Mouse (Mus musculus) ES-Bruce4 (cell line): ENCODE measurements around the gene Hoxc12. TPM values are rescaled to one million over a fixed set of nuclear protein-coding genes. Genes with fewer than 3 reads are reported as not detected.

ENCODE experiments used
- H3K27ac ChIP-seq: 2 replicates; pipeline ENCODE4 v1.5.1; 2012; ENCODE audit warnings: low read length, inconsistent platforms; ENCODE audit not compliant: insufficient read depth
- H3K27me3 ChIP-seq: 2 replicates; pipeline ENCODE4 v1.6.1; 2012; ENCODE audit warnings: mild to moderate bottlenecking, low read length, inconsistent platforms; ENCODE audit not compliant: control insufficient read depth, poor library complexity, insufficient read depth, severe bottlenecking
- H3K36me3 ChIP-seq: 2 replicates; pipeline ENCODE4 v1.6.1; 2012; ENCODE audit warnings: inconsistent platforms, mild to moderate bottlenecking, low read length, moderate library complexity; ENCODE audit not compliant: control insufficient read depth, poor library complexity, insufficient read depth, severe bottlenecking
- H3K4me1 ChIP-seq: one replicate; pipeline ENCODE4 v1.8.1; 2011; ENCODE audit warnings: low read length; ENCODE audit not compliant: control insufficient read depth, insufficient read depth
- H3K4me3 ChIP-seq: 2 replicates; pipeline ENCODE4 v1.5.1; 2011; ENCODE audit warnings: low read depth, mild to moderate bottlenecking, low read length
- H3K9ac ChIP-seq: 2 replicates; pipeline ENCODE4 v1.6.1; 2012; ENCODE audit warnings: low read depth, mild to moderate bottlenecking, inconsistent platforms; ENCODE audit not compliant: poor library complexity, severe bottlenecking
- H3K9me3 ChIP-seq: replicated peaks from 2 replicates; pipeline ENCODE4 v1.6.1; 2012; ENCODE audit warnings: mild to moderate bottlenecking, low read length, inconsistent platforms; ENCODE audit not compliant: control insufficient read depth, poor library complexity, insufficient read depth, severe bottlenecking
- CTCF ChIP-seq: IDR thresholded peaks from one replicate; pipeline ENCODE4 v1.8.1; 2011; ENCODE audit warnings: low read depth, low read length
- EP300 ChIP-seq: IDR thresholded peaks from 2 replicates; pipeline ENCODE4 v1.6.1; 2011; ENCODE audit warnings: low read depth, low read length; ENCODE audit not compliant: insufficient read depth
- POLR2A ChIP-seq: IDR thresholded peaks from one replicate; pipeline ENCODE4 v1.8.1; 2011; ENCODE audit warnings: low read length; ENCODE audit not compliant: insufficient read depth
- polyA plus RNA-seq: library from polyadenylated mRNA; stranded (reverse); fragments of >200 nt; gene quantifications from 2 replicates; pipeline ENCODE4 v1.2.4, GENCODE M21; 2011; ENCODE audit warnings: low read depth; ENCODE audit not compliant: missing spikeins, insufficient read depth, insufficient read length

Gene Hoxc12
- polyA plus RNA-seq, 1 experiment: not detected

DNA sequence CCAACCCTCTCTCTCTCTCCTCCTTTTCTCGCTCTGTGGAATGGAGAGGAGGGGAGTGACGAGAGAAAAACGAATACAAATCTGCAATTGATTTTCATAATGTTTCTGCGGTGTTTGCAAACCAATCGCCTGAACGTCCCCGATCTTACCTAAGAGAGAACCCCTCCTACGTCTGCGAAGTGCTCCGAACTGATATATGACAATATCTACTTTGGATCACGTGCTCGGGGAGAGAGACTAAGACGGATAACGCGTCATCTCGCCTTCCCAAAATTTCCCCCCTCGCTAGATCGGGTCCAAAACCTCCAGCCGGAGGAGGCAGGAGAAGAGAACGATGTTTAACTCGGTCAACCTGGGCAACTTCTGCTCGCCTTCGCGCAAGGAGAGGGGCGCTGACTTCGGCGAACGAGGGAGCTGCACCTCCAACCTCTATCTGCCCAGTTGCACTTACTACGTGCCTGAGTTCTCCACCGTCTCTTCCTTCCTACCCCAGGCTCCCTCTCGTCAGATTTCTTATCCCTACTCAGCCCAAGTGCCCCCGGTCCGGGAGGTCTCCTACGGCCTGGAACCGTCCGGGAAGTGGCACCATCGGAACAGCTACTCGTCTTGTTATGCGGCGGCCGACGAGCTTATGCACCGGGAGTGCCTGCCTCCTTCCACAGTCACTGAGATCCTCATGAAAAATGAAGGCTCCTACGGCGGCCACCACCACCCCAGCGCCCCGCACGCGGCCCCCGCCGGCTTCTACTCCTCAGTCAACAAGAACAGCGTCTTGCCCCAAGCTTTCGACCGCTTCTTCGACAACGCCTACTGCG lies 17.8 kb downstream of the Hoxc12 start, which contains the start of gene Hoxc11:
Hoxc11 (plus strand) TSS at position 236 of the 815 bp plus-strand sequence.
- H3K9ac ChIP-seq: peak within 1 kb of the TSS; percentile 24; the same call in 1 of the 2 replicates
- H3K36me3 ChIP-seq: no peaks in the 10 kb centered on the region
- H3K27ac ChIP-seq: no peak within 1 kb of the TSS
- peaks cover 69% of the 10 kb centered on the region for H3K27me3 ChIP-seq
- H3K9me3 ChIP-seq: no peaks in the 10 kb centered on the region
- no peaks in the 10 kb centered on the region for H3K4me1 ChIP-seq
- peak within 1 kb of the TSS; percentile 45 for H3K4me3 ChIP-seq
- TF ChIP-seq POLR2A (no peak), CTCF (no peak), EP300 (no peak)

DNA sequence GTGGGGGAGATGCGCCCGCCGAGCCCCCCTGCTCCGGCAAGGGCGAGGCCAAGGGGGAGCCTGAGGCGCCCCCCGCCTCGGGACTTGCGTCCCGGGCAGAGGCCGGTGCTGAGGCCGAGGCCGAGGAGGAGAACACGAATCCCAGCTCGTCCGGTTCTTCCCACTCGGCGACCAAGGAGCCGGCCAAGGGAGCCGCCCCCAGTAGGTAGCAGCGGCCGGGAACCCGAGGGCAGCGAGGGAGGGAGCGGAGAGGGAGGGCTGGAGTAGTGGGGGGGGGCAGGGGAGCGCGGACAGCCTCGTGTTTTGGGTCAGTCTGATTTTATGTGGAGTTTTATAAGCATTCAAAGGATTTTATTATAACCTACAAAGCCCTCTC lies 18.4 kb downstream of the Hoxc12 start:
- Histone ChIP-seq H3K36me3 (no peaks in the 10 kb centered on the region), H3K9me3 (no peaks in the 10 kb centered on the region), H3K27ac (no peak overlapping the region), H3K4me1 (no peaks in the 10 kb centered on the region), H3K27me3 (peaks cover 73% of the 10 kb centered on the region), H3K4me3 (peak overlapping the region; percentile 45; the same call in 1 of the 2 replicates), H3K9ac (peak overlapping the region; percentile 24; the same call in 1 of the 2 replicates)
- TF ChIP-seq POLR2A (no peak), CTCF (no peak), EP300 (no peak)

DNA sequence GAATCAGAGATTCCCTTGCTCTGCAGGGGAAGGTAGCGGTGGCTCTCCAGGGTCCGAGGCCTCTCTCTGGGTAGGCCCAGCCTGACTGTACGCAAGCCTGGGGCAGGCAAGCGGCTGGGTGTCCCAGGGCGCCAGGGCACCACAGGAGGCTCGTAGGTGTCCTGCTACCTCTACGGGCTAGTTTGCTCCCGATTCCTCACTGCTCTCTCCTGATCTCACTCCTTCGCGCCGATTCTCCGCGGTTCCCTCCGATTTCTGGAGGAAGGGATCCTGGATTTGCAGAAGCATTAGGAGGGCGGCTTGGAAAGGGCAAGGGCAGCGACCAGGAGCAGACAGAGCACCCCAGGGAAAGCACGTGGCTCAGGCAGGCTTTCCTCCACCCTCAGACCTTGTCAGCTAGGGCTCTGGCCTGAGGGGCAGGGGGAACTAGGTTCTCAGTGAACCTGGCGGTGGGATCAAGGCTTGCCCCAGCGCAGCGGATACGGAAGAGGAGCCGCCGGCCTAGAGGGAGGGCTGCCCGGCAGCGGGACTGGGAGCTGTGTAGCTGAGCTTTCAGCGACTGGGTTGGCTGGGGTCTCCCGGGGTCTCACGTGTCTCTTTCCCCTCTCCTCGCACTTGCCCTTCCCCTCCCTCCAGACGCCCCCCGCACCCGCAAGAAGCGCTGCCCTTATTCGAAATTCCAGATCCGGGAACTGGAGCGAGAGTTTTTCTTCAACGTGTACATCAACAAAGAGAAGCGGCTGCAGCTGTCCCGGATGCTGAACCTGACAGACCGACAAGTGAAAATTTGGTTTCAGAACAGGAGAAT lies 19.5 kb downstream of the Hoxc12 start:
- no peaks in the 10 kb centered on the region for H3K4me1 ChIP-seq
- H3K36me3 ChIP-seq: no peaks in the 10 kb centered on the region
- H3K27me3 ChIP-seq: peaks cover 75% of the 10 kb centered on the region
- no peak for TF ChIP-seq EP300
- TF ChIP-seq CTCF: no peak
- TF ChIP-seq POLR2A: no peak
- no peak overlapping the region for H3K9ac ChIP-seq
- H3K4me3 ChIP-seq: peak overlapping the region; percentile 41
- H3K9me3 ChIP-seq: no peaks in the 10 kb centered on the region
- H3K27ac ChIP-seq: no peak overlapping the region

DNA sequence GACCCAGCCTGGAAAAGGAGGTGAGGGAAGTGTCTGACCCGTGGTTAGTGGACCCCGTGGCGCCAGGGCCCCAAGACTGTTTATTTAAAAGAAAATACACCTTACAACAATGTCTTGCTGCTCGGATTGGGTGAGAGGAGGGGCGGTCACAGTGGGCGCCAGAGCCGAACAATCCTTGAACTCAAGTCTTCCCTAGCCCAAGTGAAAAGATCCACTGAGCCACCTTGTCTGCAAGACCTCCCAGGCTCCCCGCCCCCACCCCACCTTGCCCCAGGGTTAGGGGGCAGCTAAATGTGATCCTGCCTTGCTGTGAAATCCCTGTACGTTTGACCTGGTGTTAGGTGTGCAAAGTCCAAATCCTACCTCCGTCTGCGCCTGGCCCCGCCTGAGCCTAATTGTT lies 20.3 kb downstream of the Hoxc12 start:
- no peaks in the 10 kb centered on the region for H3K9me3 ChIP-seq
- TF ChIP-seq POLR2A (no peak), CTCF (no peak), EP300 (no peak)
- H3K27ac ChIP-seq: no peak overlapping the region
- H3K36me3 ChIP-seq: no peaks in the 10 kb centered on the region
- no peak overlapping the region for H3K9ac ChIP-seq
- H3K4me1 ChIP-seq: no peaks in the 10 kb centered on the region
- H3K27me3 ChIP-seq: peaks cover 77% of the 10 kb centered on the region
- no peak overlapping the region for H3K4me3 ChIP-seq

DNA sequence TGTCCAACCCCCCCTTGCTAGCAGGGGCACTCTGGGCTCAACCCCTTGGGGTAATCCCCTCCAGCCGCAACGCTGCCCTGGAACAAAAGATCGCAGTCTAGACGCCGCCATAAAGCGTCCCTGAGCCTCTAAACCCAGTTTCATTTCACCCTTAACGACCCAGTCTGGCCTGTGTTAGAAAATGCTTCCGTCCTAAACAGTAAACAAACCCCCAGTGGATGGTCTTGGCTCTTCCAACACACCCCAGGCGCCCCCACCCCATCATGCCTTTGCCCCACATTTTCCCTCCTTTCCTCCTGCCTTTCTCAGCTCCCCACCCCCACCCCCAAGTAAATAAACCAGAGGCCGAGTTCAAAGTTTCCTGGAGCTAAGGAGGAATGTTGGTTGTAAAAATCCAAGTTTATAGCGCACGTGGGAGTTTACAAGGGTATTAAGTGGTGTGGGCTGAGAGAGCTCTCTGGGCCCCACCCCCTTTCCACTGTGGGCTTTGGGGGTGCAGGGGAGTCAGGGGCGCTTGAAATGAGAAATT lies 23.2 kb downstream of the Hoxc12 start:
- H3K9me3 ChIP-seq: no peaks in the 10 kb centered on the region
- no peak overlapping the region for H3K4me3 ChIP-seq
- no peaks in the 10 kb centered on the region for H3K4me1 ChIP-seq
- no peaks in the 10 kb centered on the region for H3K36me3 ChIP-seq
- peaks cover 64% of the 10 kb centered on the region for H3K27me3 ChIP-seq
- H3K9ac ChIP-seq: no peak overlapping the region
- no peak overlapping the region for H3K27ac ChIP-seq
- TF ChIP-seq CTCF (no peak), EP300 (no peak), POLR2A (no peak)

DNA sequence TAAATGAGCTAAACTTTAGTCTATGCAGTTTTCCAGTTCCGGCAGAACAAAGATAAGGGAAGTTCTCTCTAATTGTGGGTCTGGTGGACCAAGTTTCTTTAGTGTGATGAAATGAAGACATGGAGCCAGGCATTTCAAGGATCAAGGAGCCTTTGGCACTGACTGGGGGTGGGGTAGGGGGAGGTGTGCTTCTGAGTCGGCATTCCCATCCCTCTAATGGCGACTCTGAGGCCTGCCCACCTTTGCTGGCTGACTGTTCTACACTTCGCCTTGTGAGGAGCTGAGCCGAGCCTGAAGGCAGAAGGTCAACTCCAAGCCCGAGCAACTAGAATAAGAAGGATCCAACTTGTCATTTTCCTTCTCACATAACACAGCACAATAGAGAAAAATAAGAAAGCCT lies 25.2 kb downstream of the Hoxc12 start:
- Histone ChIP-seq H3K27me3 (peaks cover 58% of the 10 kb centered on the region), H3K4me1 (no peaks in the 10 kb centered on the region), H3K27ac (no peak overlapping the region), H3K36me3 (no peaks in the 10 kb centered on the region), H3K4me3 (no peak overlapping the region), H3K9me3 (no peaks in the 10 kb centered on the region), H3K9ac (no peak overlapping the region)
- TF ChIP-seq POLR2A (no peak), CTCF (no peak), EP300 (no peak)
